Mouse (Mus musculus): ENCODE results near the gene Rnase13.
A peak's percentile ranks its signal among the peaks of the same experiment; 100 is the strongest.

Gene Rnase13

GRCm38 (mm10) chr14:51913062-51913959 lies 9.3 kb downstream of the Rnase13 start:
- DNase-seq (ENCODE audit: low spot score in 2 of 2): peak; percentile 86 to 92

- no peak for DNase-seq (ENCODE audit: low spot score in 2 of 2)
Observed at GRCm38 (mm10) chr14:51912391-51913061, 10.0 kb downstream of the Rnase13 start.

GRCm38 (mm10) chr14:51911301-51911700 lies 11.3 kb downstream of the Rnase13 start:
- DNase-seq (ENCODE audit: low spot score in 2 of 2): no peak

- DNase-seq (ENCODE audit: low spot score in 2 of 2): no peak
Observed at GRCm38 (mm10) chr14:51906102-51906501, 16.5 kb downstream of the Rnase13 start.

- no peak for DNase-seq (ENCODE audit: low spot score in 2 of 2)
Observed at GRCm38 (mm10) chr14:51904706-51905105, 17.9 kb downstream of the Rnase13 start.

- DNase-seq (ENCODE audit: low spot score in 2 of 2): no peak
Observed at GRCm38 (mm10) chr14:51903782-51904181, 18.8 kb downstream of the Rnase13 start.

- DNase-seq (ENCODE audit: low spot score in 2 of 2): peak; percentile 77 to 78
Observed at GRCm38 (mm10) chr14:51902806-51903710, 19.5 kb downstream of the Rnase13 start.

- DNase-seq (ENCODE audit: low spot score in 2 of 2): no peak
Observed at GRCm38 (mm10) chr14:51899351-51899750, 23.2 kb downstream of the Rnase13 start.

- DNase-seq (ENCODE audit: low spot score in 2 of 2): no peak
Observed at GRCm38 (mm10) chr14:51896539-51897170, 25.9 kb downstream of the Rnase13 start.

GRCm38 (mm10) chr14:51896019-51896418 lies 26.6 kb downstream of the Rnase13 start:
- DNase-seq (ENCODE audit: low spot score in 2 of 2): no peak

GRCm38 (mm10) chr14:51895071-51895470 lies 27.5 kb downstream of the Rnase13 start:
- DNase-seq (ENCODE audit: low spot score in 2 of 2): no peak

- no peak for DNase-seq (ENCODE audit: low spot score in 2 of 2)
Observed at GRCm38 (mm10) chr14:51893809-51894208, 28.8 kb downstream of the Rnase13 start.

- DNase-seq (ENCODE audit: low spot score in 2 of 2): peak in 1 of 2 experiments; percentile 42
Observed at GRCm38 (mm10) chr14:51893094-51893794, 29.3 kb downstream of the Rnase13 start.

GRCm38 (mm10) chr14:51892191-51892939 lies 30.2 kb downstream of the Rnase13 start, which contains the start of gene Slc39a2:
TSS of gene Slc39a2 (plus strand) at chr14:51892889.
- no peak for DNase-seq (ENCODE audit: low spot score in 2 of 2)

GRCm38 (mm10) chr14:51889833-51890232 lies 32.7 kb downstream of the Rnase13 start:
- DNase-seq (ENCODE audit: low spot score in 2 of 2): no peak

- DNase-seq (ENCODE audit: low spot score in 2 of 2): no peak
Observed at GRCm38 (mm10) chr14:51886051-51886450, 36.5 kb downstream of the Rnase13 start.

- peak; percentile 90 to 94 for DNase-seq (ENCODE audit: low spot score in 2 of 2)
Observed at GRCm38 (mm10) chr14:51884598-51885331, 37.8 kb downstream of the Rnase13 start, which contains the start of gene Mettl17. TSS of gene Mettl17 (plus strand) at chr14:51884842.

GRCm38 (mm10) chr14:51884031-51884544 lies 38.5 kb downstream of the Rnase13 start:
- DNase-seq (ENCODE audit: low spot score in 2 of 2): no peak

- DNase-seq (ENCODE audit: low spot score in 2 of 2): peak; percentile 72 to 75
Observed at GRCm38 (mm10) chr14:51883527-51884030, 39.0 kb downstream of the Rnase13 start.
